Mouse (Mus musculus): ENCODE measurements around the gene Tmprss11b. TPM values are rescaled to one million over a fixed set of nuclear protein-coding genes. Genes with fewer than 3 reads are reported as not detected.
"Not testable (repeated sequence)": the region's sequence is repeated elsewhere in the genome, so short reads cannot be mapped to it uniquely, and the experiment has no call there.

Gene Tmprss11b
- not detected in 2 replicates for polyA plus RNA-seq (2015; fragmentation: Nextera tagmentation; extraction: Ambion mirVana)

GRCm38 (mm10) chr5:86676262-86676661, at the start of gene Tmprss11b:
Tmprss11b (minus strand) TSS chr5:86676362.
- Histone ChIP-seq H3K27me3 (no peaks in the 10 kb centered on the region), H3K36me3 (no peaks in the 10 kb centered on the region), H3K9ac (replicated peaks) (no peak within 1 kb of the TSS), H3K4me2 (replicated peaks) (no peak within 1 kb of the TSS), H3K9me3 (no peaks in the 10 kb centered on the region), H3K4me1 (replicated peaks) (no peaks in the 10 kb centered on the region), H3K27ac (no peak within 1 kb of the TSS), H3K4me3 (replicated peaks) (no peak within 1 kb of the TSS)
- WGBS = 88% methylated on average over 5 of the region's 5 CpGs
- ATAC-seq = no peak

- H3K4me3 ChIP-seq (replicated peaks) = no peak overlapping the region
- no peak for ATAC-seq
Measured at GRCm38 (mm10) chr5:86725021-86725420, 48.9 kb upstream of the Tmprss11b start.

GRCm38 (mm10) chr5:86722820-86723460, 46.8 kb upstream of the Tmprss11b start:
- Histone ChIP-seq H3K4me3 (replicated peaks) (no peak overlapping the region), H3K27me3 (no peaks in the 10 kb centered on the region), H3K4me2 (replicated peaks) (no peak overlapping the region), H3K36me3 (no peaks in the 10 kb centered on the region), H3K4me1 (replicated peaks) (no peaks in the 10 kb centered on the region), H3K27ac (no peak overlapping the region), H3K9ac (replicated peaks) (no peak overlapping the region), H3K9me3 (no peaks in the 10 kb centered on the region)
- no peak for ATAC-seq
- WGBS = 26% methylated on average over 2 of the region's 2 CpGs

More at GRCm38 (mm10) chr5:86725021-86725420, 48.9 kb upstream of the Tmprss11b start:
- Histone ChIP-seq H3K9me3 (no peaks in the 10 kb centered on the region), H3K27me3 (no peaks in the 10 kb centered on the region), H3K4me2 (replicated peaks) (no peak overlapping the region), H3K27ac (no peak overlapping the region), H3K4me1 (replicated peaks) (no peaks in the 10 kb centered on the region), H3K36me3 (no peaks in the 10 kb centered on the region), H3K9ac (replicated peaks) (no peak overlapping the region)

- WGBS = 89% methylated on average over 2 of the region's 2 CpGs
- Histone ChIP-seq H3K36me3 (no peaks in the 10 kb centered on the region), H3K27ac (no peak overlapping the region), H3K27me3 (no peaks in the 10 kb centered on the region), H3K9me3 (no peaks in the 10 kb centered on the region), H3K4me3 (replicated peaks) (no peak overlapping the region), H3K9ac (replicated peaks) (no peak overlapping the region), H3K4me2 (replicated peaks) (no peak overlapping the region), H3K4me1 (replicated peaks) (no peaks in the 10 kb centered on the region)
- ATAC-seq = no peak
Measured at GRCm38 (mm10) chr5:86714967-86715366, 38.8 kb upstream of the Tmprss11b start.

- H3K9ac ChIP-seq (replicated peaks) = no peak overlapping the region
- 84% methylated on average over 3 of the region's 3 CpGs for WGBS
- H3K27me3 ChIP-seq = no peaks in the 10 kb centered on the region
- H3K27ac ChIP-seq = no peak overlapping the region
- H3K4me2 ChIP-seq (replicated peaks) = no peak overlapping the region
- no peaks in the 10 kb centered on the region for H3K9me3 ChIP-seq
- no peaks in the 10 kb centered on the region for H3K4me1 ChIP-seq (replicated peaks)
- no peak overlapping the region for H3K4me3 ChIP-seq (replicated peaks)
- ATAC-seq = no peak
- H3K36me3 ChIP-seq = no peaks in the 10 kb centered on the region
Measured at GRCm38 (mm10) chr5:86704923-86705322, 28.8 kb upstream of the Tmprss11b start.

DNA sequence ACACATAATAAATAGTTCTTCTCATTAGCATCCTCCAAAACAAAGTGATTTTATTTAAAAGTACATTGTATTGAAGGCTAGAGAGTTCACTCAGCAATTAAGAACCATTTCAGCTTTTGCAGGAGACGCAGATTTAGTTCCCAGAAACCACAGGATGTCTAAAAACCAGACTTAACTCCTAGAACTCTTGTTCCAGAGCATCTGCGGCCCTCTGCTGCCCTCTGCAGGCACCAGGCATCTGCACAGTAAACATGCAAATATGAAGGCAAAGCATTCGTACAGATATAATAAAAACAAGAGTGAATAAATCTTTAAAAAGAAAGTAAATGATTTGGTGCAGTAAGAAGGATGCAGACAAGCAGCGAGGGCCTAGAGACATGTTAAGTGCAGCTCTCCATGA, 8.5 kb upstream of the Tmprss11b start:
- Histone ChIP-seq H3K9ac (replicated peaks) (no peak overlapping the region), H3K4me2 (replicated peaks) (no peak overlapping the region), H3K9me3 (no peaks in the 10 kb centered on the region), H3K4me1 (replicated peaks) (no peaks in the 10 kb centered on the region), H3K27ac (no peak overlapping the region), H3K36me3 (no peaks in the 10 kb centered on the region), H3K27me3 (no peaks in the 10 kb centered on the region), H3K4me3 (replicated peaks) (no peak overlapping the region)
- ATAC-seq = no peak
- WGBS = 65% methylated on average over 4 of the region's 4 CpGs

- not testable (repeated sequence) for H3K4me2 ChIP-seq (replicated peaks); H3K27me3 ChIP-seq; H3K36me3 ChIP-seq; H3K4me1 ChIP-seq (replicated peaks); H3K9ac ChIP-seq (replicated peaks); H3K4me3 ChIP-seq (replicated peaks); H3K9me3 ChIP-seq; H3K27ac ChIP-seq; ATAC-seq
- WGBS = 35% methylated on average over 4 of the region's 4 CpGs
Measured at GRCm38 (mm10) chr5:86649185-86649584, 27.0 kb downstream of the Tmprss11b start.

GRCm38 (mm10) chr5:86640795-86641194, 35.4 kb downstream of the Tmprss11b start:
- Histone ChIP-seq H3K36me3 (no peaks in the 10 kb centered on the region), H3K4me1 (replicated peaks) (no peaks in the 10 kb centered on the region), H3K4me3 (replicated peaks) (no peak overlapping the region), H3K27me3 (no peaks in the 10 kb centered on the region), H3K9ac (replicated peaks) (no peak overlapping the region), H3K27ac (no peak overlapping the region), H3K9me3 (no peaks in the 10 kb centered on the region), H3K4me2 (replicated peaks) (no peak overlapping the region)
- 72% methylated on average over 3 of the region's 3 CpGs for WGBS
- ATAC-seq = no peak

GRCm38 (mm10) chr5:86632324-86632723, 43.8 kb downstream of the Tmprss11b start, which contains the start of gene Tmprss11f:
Tmprss11f (minus strand) TSS chr5:86632424.
- WGBS = 79% methylated on average over 5 of the region's 5 CpGs
- no peak for ATAC-seq
- no peak within 1 kb of the TSS for H3K27ac ChIP-seq

GRCm38 (mm10) chr5:86630700-86631099, 45.5 kb downstream of the Tmprss11b start:
- H3K36me3 ChIP-seq = no peaks in the 10 kb centered on the region
- WGBS = 85% methylated on average over 2 of the region's 2 CpGs
- no peak overlapping the region for H3K4me3 ChIP-seq (replicated peaks)
- ATAC-seq = no peak
- H3K4me1 ChIP-seq (replicated peaks) = no peaks in the 10 kb centered on the region
- H3K4me2 ChIP-seq (replicated peaks) = no peak overlapping the region
- no peak overlapping the region for H3K9ac ChIP-seq (replicated peaks)
- H3K9me3 ChIP-seq = no peaks in the 10 kb centered on the region
- H3K27me3 ChIP-seq = no peaks in the 10 kb centered on the region
- H3K27ac ChIP-seq = no peak overlapping the region

More at GRCm38 (mm10) chr5:86632324-86632723, 43.8 kb downstream of the Tmprss11b start, which contains the start of gene Tmprss11f:
- Histone ChIP-seq H3K9me3 (no peaks in the 10 kb centered on the region), H3K4me2 (replicated peaks) (no peak within 1 kb of the TSS), H3K4me3 (replicated peaks) (no peak within 1 kb of the TSS), H3K4me1 (replicated peaks) (no peaks in the 10 kb centered on the region), H3K27me3 (no peaks in the 10 kb centered on the region), H3K36me3 (no peaks in the 10 kb centered on the region), H3K9ac (replicated peaks) (no peak within 1 kb of the TSS)

- Histone ChIP-seq H3K27ac (no peak overlapping the region), H3K36me3 (no peaks in the 10 kb centered on the region), H3K9ac (replicated peaks) (no peak overlapping the region), H3K9me3 (no peaks in the 10 kb centered on the region), H3K4me2 (replicated peaks) (no peak overlapping the region), H3K27me3 (no peaks in the 10 kb centered on the region), H3K4me1 (replicated peaks) (no peaks in the 10 kb centered on the region), H3K4me3 (replicated peaks) (no peak overlapping the region)
- ATAC-seq = no peak
- WGBS = 91% methylated on average over 1 of the region's 1 CpGs
Measured at GRCm38 (mm10) chr5:86621778-86622177, 54.4 kb downstream of the Tmprss11b start.

Measured in midbrain, embryonic 13.5 days (tissue).